Mouse (Mus musculus) cerebellum, adult 8-10 months (tissue): Measurements from ENCODE around the gene Tcl1b3.
"Not testable (repeated sequence)": the region's sequence is repeated elsewhere in the genome, so short reads cannot be mapped to it uniquely, and the experiment has no call there.

Source experiments
- DNase-seq: peaks from one replicate; pipeline ENCODE4 v3.0.0; 2022

The Tcl1b3 gene

DNA sequence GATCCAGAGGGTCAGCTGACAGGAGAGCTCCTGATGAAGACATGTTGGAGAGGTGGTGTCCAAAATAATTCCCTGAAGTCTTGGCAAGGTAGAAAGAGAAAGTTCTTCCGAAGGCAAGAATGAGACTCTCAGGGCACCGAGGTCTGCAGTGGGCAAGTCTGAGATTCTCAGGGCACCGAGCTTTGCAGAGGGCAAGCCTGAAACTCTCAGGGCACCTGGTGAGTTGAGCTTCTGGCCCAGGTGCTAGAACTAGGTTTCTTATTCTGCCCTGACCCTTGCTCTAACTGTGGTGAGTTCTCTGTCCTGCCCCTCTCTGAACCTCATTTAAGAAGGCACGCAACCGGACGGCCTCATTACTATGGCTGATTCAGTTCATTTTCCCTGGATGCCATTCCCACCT, at the start of gene Tcl1b3:
TSS of gene Tcl1b3 (plus strand) at position 301 of the 400 bp plus-strand sequence.
- not testable (repeated sequence) for DNase-seq

GRCm38 (mm10) chr12:105143096-105143495, 47.7 kb upstream of the Tcl1b3 start:
- no peak for DNase-seq

DNA sequence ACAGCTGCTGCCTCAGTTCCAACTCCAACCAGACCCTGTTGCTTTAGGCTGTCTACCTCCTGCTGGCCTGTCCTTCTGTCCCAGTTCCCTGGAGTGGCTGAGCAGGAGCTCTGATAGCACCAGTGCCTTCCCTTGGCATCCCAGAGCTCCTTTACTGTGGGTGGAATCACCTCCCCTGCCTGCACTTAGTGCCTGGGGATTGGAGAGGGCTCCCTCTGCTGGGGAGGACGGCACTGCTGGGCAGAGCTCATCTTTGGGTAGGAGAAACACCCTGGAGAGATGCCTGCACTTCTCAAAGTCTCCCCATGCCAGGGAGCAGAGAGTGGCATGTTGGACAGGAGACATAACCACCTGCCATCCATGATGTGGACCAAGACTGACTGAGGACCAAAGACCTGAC, 45.9 kb upstream of the Tcl1b3 start:
- not testable (repeated sequence) for DNase-seq

DNA sequence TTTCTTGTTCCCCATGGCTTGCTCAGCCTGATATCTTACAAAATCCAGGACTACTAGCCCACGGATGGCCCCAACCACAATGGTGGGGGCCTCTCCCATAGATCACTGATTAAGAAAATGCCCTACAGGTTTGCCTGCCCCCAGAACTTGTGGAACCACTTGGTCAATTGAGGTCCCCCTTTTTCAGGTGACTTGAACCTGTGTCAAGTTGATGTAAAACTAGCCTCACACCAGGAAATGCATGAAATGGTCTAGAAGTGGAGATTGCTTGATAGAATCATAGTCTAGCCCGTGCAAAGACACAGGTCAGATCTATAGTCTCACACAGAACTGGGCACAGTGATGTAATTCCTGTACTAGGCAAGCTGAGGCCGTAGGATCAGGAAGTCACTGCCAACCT, 45.1 kb upstream of the Tcl1b3 start, which contains the start of gene Tcl1b2:
TSS of gene Tcl1b2 (plus strand) at position 301 of the 400 bp plus-strand sequence.
- no peak for DNase-seq

DNA sequence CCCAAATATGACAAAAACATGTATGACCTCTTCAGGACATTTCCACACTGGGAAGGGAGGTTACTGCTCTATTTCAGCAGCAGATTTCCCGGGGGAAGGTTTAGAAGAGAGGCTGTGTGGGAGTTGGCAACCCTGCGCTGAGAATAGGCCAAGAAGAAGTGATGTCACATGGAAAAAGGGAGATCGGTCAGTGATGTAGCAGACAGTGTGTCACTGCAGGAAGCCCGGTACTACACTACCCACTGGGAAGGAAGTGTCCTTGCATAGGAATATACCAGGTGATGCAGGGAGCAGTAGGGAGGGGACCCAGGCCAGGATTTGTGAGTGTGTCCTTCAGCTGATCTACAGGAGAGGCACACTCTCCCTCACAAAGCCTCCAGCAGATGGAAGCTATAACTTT, 35.6 kb upstream of the Tcl1b3 start:
- DNase-seq: not testable (repeated sequence)

- no peak for DNase-seq
These were observed 32.0 kb upstream of the Tcl1b3 start for GRCm38 (mm10) chr12:105158842-105159241.

- no peak for DNase-seq
These were observed 31.5 kb upstream of the Tcl1b3 start, which contains the start of gene Tcl1b1 for GRCm38 (mm10) chr12:105159390-105159789. TSS of gene Tcl1b1 (plus strand) at chr12:105159690.

DNA sequence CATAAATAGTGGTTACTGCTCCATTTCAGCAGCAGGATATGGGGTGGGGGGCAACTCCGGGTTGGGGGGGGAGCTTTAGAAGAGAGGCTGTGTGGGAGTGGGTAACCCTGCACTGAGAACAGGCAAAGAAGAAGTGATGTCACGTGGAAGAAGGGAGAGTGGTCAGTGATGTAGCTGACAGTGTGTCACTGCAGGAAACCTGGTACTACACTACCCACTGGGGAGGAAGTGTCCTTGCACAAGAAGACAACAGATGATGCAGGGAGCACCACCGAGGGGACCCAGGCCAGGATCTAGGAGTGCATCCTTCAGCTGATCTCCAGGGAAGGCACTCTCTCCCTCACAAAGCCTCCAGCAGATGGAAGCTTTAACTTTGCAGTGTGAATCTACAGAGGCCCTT, 24.1 kb upstream of the Tcl1b3 start:
- DNase-seq: no peak

DNA sequence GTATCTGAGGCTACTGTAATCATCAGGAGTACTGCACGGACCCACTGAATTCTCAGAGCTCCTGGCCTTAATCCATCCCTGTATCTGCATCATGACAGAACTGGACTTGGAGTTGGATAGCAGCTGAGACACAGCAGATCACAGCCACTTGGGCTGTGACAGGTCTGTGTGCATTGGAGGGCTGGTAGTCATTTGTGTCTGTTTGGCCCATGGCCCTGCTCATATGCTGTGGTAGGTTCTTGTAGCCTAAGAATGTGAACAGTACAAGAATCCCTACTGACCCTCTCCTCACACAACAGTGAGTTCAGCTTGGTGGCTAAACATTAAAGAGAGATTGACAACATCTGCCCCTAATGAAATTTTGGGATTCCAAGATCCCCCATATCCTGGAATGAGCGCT, 17.5 kb upstream of the Tcl1b3 start:
- DNase-seq: no peak

DNA sequence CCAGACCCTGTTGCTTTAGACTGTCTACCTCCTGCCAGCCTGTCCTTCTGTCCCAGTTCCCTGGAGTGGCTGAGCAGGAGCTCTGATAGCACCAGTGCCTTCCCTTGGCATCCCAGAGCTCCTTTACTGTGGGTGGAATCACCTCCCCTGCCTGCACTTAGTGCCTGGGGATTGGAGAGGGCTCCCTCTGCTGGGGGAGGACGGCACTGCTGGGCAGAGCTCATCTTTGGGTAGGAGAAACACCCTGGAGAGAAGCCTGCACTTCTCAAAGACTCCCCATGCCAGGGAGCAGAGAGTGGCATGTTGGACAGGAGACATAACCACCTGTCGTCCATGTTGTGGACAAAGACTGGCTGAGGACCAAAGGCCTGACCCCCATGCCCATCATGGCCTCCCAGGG, 16.5 kb upstream of the Tcl1b3 start:
- peak; percentile 5 for DNase-seq

DNA sequence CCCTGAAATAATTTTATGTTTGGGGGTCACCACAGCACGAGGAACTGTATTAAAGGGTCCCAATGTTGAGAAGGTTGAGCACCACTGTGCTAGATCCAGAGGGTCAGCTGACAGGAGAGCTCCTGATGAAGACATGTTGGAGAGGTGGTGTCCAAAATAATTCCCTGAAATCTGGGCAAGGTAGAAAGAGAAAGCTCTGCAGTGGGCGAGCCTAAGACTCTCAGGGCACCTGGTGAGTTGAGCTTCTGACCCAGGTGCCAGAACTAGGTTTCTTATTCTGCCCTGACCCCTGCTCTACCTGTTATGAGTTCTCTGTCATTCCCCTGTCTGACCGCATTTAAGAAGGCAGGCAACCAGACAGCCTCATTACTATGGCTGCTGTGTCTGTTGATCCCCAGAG, 14.8 kb upstream of the Tcl1b3 start, which contains the start of gene Tcl1b5:
TSS of gene Tcl1b5 (plus strand) at position 301 of the 400 bp plus-strand sequence.
- not testable (repeated sequence) for DNase-seq

- DNase-seq: not testable (repeated sequence)
These were observed 9.7 kb upstream of the Tcl1b3 start for GRCm38 (mm10) chr12:105181040-105181644.

GRCm38 (mm10) chr12:105188980-105189379, 1.9 kb upstream of the Tcl1b3 start:
- not testable (repeated sequence) for DNase-seq

GRCm38 (mm10) chr12:105199684-105200497, 9.0 kb downstream of the Tcl1b3 start:
- DNase-seq: not testable (repeated sequence)

GRCm38 (mm10) chr12:105201657-105202056, 10.8 kb downstream of the Tcl1b3 start, which contains the start of gene Tcl1b4:
TSS of gene Tcl1b4 (plus strand) at chr12:105201957.
- DNase-seq: not testable (repeated sequence)

DNA sequence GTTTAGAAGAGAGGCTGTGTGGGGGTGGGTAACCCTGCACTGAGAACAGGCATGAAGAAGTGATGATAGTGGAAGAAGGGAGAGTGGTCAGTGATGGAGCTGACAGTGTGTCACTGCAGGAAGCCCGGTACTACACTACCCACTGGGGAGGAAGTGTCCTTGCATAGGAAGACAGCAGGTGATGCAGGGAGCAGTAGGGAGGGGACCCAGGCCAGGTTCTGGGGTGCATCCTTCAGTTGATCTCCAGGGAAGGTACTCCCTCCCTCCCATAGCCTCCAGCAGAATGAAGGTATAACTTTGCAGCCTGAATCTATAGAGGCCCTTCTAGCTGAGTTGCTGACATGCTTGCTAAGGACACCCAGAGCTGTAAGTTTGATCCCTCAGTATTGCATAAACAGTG, 16.2 kb downstream of the Tcl1b3 start:
- no peak for DNase-seq

DNA sequence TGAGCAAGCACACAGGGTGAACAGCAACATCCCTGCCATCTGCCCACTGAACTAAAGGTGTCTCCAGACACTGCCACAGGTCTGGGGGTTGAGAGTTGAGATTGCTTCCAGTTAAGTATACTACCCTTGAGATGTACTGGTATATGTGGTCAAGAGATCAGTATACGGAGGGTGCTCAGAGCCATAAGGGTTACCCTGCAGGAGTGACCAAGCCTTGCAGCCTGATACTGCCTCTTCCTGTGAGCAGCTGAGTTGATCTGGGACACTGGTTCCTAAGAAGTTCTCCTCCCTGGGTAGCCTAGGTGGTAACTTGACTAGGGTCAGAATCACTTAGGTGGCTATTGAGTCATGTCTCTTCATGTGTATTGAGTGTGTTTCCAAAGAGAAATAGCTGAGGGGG, 17.6 kb downstream of the Tcl1b3 start:
- DNase-seq: no peak

- DNase-seq: no peak
These were observed 18.4 kb downstream of the Tcl1b3 start for GRCm38 (mm10) chr12:105209231-105209630.

- DNase-seq: no peak
These were observed 26.4 kb downstream of the Tcl1b3 start for GRCm38 (mm10) chr12:105217101-105217760.

GRCm38 (mm10) chr12:105222601-105223319, 31.9 kb downstream of the Tcl1b3 start, which contains the start of gene Tcl1:
TSS of gene Tcl1 (minus strand) at chr12:105222793.
- no peak for DNase-seq

- no peak for DNase-seq
These were observed 33.9 kb downstream of the Tcl1b3 start for GRCm38 (mm10) chr12:105224621-105225320.

GRCm38 (mm10) chr12:105234362-105234761, 43.5 kb downstream of the Tcl1b3 start:
- DNase-seq: no peak
